Mouse (Mus musculus) kidney, adult 2 months (tissue): Measurements from ENCODE around the gene Rhbdf2. TPM values are rescaled to one million over a fixed set of nuclear protein-coding genes. Genes with fewer than 3 reads are reported as not detected.

ENCODE experiments used
- DNase-seq: peaks from one replicate; pipeline ENCODE4 v3.0.0; 2021
- H3K27ac ChIP-seq: fragments of 200-500 bp; 2 replicates; pipeline ENCODE4 v1.5.1; 2012; ENCODE audit warnings: low read depth, low read length, control low read depth, inconsistent platforms; ENCODE audit not compliant: insufficient read depth
- H3K27me3 ChIP-seq: fragments of 200-500 bp; replicated peaks from 2 replicates; pipeline ENCODE4 v1.6.1; 2012; ENCODE audit warnings: mild to moderate bottlenecking, moderate library complexity, low read length, inconsistent platforms; ENCODE audit not compliant: control insufficient read depth, insufficient read depth
- H3K36me3 ChIP-seq: fragments of 200-500 bp; 2 replicates; pipeline ENCODE4 v1.6.1; 2012; ENCODE audit warnings: mild to moderate bottlenecking, moderate library complexity, low read length, inconsistent platforms; ENCODE audit not compliant: control insufficient read depth, insufficient read depth
- H3K4me1 ChIP-seq: fragments of 200-500 bp; 2 replicates; pipeline ENCODE4 v1.6.1; 2011; ENCODE audit warnings: low read length; ENCODE audit not compliant: control insufficient read depth, insufficient read depth
- H3K4me3 ChIP-seq: fragments of 200-500 bp; 2 replicates; pipeline ENCODE4 v1.5.1; 2011; ENCODE audit warnings: mild to moderate bottlenecking, low read depth, low read length, control low read depth; ENCODE audit not compliant: insufficient read depth
- CTCF ChIP-seq: fragments of 200-500 bp; conservative IDR thresholded peaks from 2 replicates; pipeline ENCODE4 v1.5.1; 2011; ENCODE audit warnings: low read depth, mild to moderate bottlenecking, control low read depth, low read length, moderate library complexity, mixed read lengths; ENCODE audit not compliant: insufficient read depth, insufficient read length
- POLR2A ChIP-seq: fragments of 200-500 bp; IDR thresholded peaks from one replicate; pipeline ENCODE4 v1.6.1; 2011; ENCODE audit warnings: low read depth, low read length, control low read depth
- WGBS: fragments of 180-500 bp; shearing (Covaris S2); methylation state at CpG from one replicate; pipeline ENCODE4 v1.1.7; 2018; 5-methylcytosine and 5-hydroxymethylcytosine counted together
- polyA plus RNA-seq: library from polyadenylated mRNA; depleted of rRNA; stranded (reverse); fragments of >200 nt; gene quantifications from 2 replicates; pipeline ENCODE4 v1.2.3, GENCODE M21; 2012

Rhbdf2 gene
- polyA plus RNA-seq, 1 experiment, result 18.0 TPM

- Histone ChIP-seq H3K27ac (no peak overlapping the region), H3K4me3 (no peak overlapping the region), H3K36me3 (no peaks in the 10 kb centered on the region; the same call in none of the 2 replicates), H3K27me3 (no peaks in the 10 kb centered on the region), H3K4me1 (peaks cover 2% of the 10 kb centered on the region; the same call in 1 of the 2 replicates)
- no peak for TF ChIP-seq CTCF
- no peak for TF ChIP-seq POLR2A
- WGBS, result 86% methylated on average over 15 of the region's 15 CpGs
- DNase-seq, result no peak
Observed at GRCm38 (mm10) chr11:116609965-116610630, 16.7 kb downstream of the Rhbdf2 start.

- no peaks in the 10 kb centered on the region for H3K27me3 ChIP-seq
- H3K4me3 ChIP-seq, result no peak overlapping the region
- 90% methylated on average over 3 of the region's 3 CpGs for WGBS
- no peaks in the 10 kb centered on the region for H3K4me1 ChIP-seq
- DNase-seq, result no peak
- TF ChIP-seq CTCF (no peak), POLR2A (no peak)
- no peaks in the 10 kb centered on the region; the same call in none of the 2 replicates for H3K36me3 ChIP-seq
- H3K27ac ChIP-seq, result no peak overlapping the region
Observed at GRCm38 (mm10) chr11:116607717-116608116, 19.1 kb downstream of the Rhbdf2 start.

DNA sequence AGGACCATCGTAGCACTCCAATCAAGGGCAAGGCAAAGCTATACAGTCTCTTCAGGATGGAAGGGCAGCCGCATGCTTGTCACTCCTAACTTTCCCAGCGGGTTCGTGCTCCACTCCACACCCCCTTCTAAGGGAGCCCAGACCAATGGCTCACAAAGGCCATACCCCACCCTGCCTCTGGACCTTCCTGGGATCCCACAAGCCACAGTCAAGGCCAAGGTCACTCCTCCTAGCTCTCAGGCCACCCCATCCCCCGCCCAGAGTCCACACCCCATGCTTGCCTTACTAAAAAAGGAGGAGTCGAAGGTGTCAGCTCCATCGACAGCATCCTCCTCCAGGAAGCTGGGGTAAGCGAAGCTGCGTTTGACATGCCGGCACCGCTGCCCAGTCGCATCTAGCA, 22.7 kb downstream of the Rhbdf2 start:
- 93% methylated on average over 12 of the region's 12 CpGs for WGBS
- Histone ChIP-seq H3K27me3 (no peaks in the 10 kb centered on the region), H3K36me3 (no peaks in the 10 kb centered on the region; the same call in none of the 2 replicates), H3K4me3 (no peak overlapping the region), H3K4me1 (no peaks in the 10 kb centered on the region), H3K27ac (no peak overlapping the region)
- TF ChIP-seq POLR2A (no peak), CTCF (no peak)
- no peak for DNase-seq

DNA sequence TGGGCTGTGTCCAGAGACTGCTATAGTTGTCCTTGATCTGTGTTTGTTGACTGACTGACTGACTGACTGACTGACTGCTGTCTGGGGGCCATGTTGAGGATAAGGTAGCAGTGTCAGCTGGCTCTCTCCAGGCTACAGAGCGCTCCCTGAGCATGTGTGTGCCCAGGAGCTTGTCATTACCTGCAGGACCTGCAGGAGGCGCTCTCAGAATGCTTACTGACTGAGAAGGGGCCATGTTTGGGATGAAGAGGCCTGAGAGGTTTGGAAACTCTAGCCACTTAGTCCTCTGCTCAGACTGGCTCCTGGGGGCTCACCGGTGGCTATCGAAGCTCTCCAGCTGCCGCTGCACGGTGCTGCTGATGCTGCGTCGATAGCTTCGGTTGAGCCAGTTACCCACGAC, 23.5 kb downstream of the Rhbdf2 start:
- no peaks in the 10 kb centered on the region; the same call in none of the 2 replicates for H3K36me3 ChIP-seq
- WGBS, result 94% methylated on average over 10 of the region's 10 CpGs
- no peaks in the 10 kb centered on the region for H3K4me1 ChIP-seq
- TF ChIP-seq POLR2A (no peak), CTCF (peak; percentile 64)
- no peaks in the 10 kb centered on the region for H3K27me3 ChIP-seq
- no peak for DNase-seq
- no peak overlapping the region for H3K27ac ChIP-seq
- no peak overlapping the region for H3K4me3 ChIP-seq

DNA sequence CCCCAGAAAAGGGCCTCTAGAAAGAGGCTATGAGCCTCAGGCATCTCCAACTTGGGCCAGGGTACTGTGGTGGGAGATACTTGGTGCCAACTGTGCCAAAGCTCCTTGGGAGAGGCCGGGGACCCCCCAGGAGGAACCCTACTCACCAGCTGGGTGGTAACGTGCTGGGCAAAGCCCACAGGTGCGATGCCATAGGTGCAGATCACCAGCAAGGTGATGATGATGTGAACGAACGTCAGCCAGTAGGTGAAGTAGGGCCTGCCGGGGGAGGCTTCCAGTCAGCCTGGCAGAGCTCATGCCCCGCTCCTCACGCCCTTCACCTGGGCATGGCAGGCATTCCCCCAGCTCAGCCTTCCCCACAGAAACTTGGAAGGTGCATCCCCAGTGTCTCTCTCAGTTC, 24.8 kb downstream of the Rhbdf2 start:
- Histone ChIP-seq H3K27ac (no peak overlapping the region), H3K4me3 (no peak overlapping the region), H3K27me3 (no peaks in the 10 kb centered on the region), H3K4me1 (no peaks in the 10 kb centered on the region), H3K36me3 (no peaks in the 10 kb centered on the region; the same call in 1 of the 2 replicates)
- DNase-seq, result no peak
- WGBS, result 95% methylated on average over 8 of the region's 8 CpGs
- TF ChIP-seq POLR2A (no peak), CTCF (no peak)

GRCm38 (mm10) chr11:116601166-116601565, 25.7 kb downstream of the Rhbdf2 start:
- H3K36me3 ChIP-seq, result no peaks in the 10 kb centered on the region; the same call in 1 of the 2 replicates
- no peaks in the 10 kb centered on the region for H3K4me1 ChIP-seq
- H3K27ac ChIP-seq, result no peak overlapping the region
- H3K4me3 ChIP-seq, result no peak overlapping the region
- H3K27me3 ChIP-seq, result no peaks in the 10 kb centered on the region
- TF ChIP-seq CTCF, result no peak
- no peak for TF ChIP-seq POLR2A
- no peak for DNase-seq
- WGBS, result 91% methylated on average over 8 of the region's 8 CpGs

- WGBS, result 95% methylated on average over 15 of the region's 15 CpGs
- no peaks in the 10 kb centered on the region for H3K36me3 ChIP-seq
- no peaks in the 10 kb centered on the region for H3K27me3 ChIP-seq
- no peak overlapping the region for H3K4me3 ChIP-seq
- TF ChIP-seq CTCF, result no peak
- no peak for TF ChIP-seq POLR2A
- no peak for DNase-seq
- H3K27ac ChIP-seq, result no peak overlapping the region
- H3K4me1 ChIP-seq, result no peaks in the 10 kb centered on the region
Observed at GRCm38 (mm10) chr11:116599230-116599629, 27.6 kb downstream of the Rhbdf2 start.
